Mouse (Mus musculus): ENCODE results near the gene Mpl.

GRCm38 (mm10) chr4:118500171-118500724 is 42.9 kb upstream of the Mpl start:
- TF ChIP-seq POLR2A (IDR thresholded peaks at IDR 0.05; ENCODE audit: insufficient read depth, low read depth, low read length): no peak
- TF ChIP-seq CTCF (IDR thresholded peaks at IDR 0.05; ENCODE audit: insufficient read depth, low read depth, low read length): no peak

Data from olfactory bulb, adult 2 months (tissue).